Mouse (Mus musculus) brain, embryonic 14.5 days (tissue): ENCODE data around the gene Mri1.

Experiments
- CTCF ChIP-seq: fragments of 200-500 bp; IDR thresholded peaks from 2 replicates; pipeline ENCODE4 v1.5.1; 2012; ENCODE audit warnings: inconsistent platforms, mild to moderate bottlenecking, moderate library complexity, borderline replicate concordance; ENCODE audit not compliant: insufficient read depth, insufficient read length; ENCODE audit errors: extremely low read depth
- POLR2A ChIP-seq: fragments of 200-500 bp; IDR thresholded peaks from 2 replicates; pipeline ENCODE4 v1.6.1; 2012; ENCODE audit warnings: mild to moderate bottlenecking, inconsistent platforms, borderline replicate concordance; ENCODE audit not compliant: poor library complexity, insufficient read depth, insufficient read length, severe bottlenecking; ENCODE audit errors: extremely low read depth

DNA sequence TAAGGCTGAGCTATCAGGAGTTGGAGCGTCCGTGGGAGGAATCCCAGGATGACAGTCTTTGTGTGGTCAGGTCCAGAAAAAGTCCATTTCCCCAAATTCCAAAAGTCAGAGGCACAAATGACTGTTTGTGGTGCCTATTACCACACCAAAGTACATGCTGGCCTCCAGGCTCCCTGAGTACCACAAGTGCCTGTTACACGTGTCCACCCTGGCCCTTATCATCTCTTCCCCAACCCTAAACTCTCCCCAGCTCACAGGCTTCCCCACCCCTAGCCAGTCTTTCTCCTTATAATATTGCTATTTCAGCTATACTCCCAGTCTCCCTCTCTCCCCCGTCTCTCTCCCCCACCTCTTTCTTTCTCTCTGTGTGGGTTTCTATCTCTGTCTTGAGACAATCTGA, 15.2 kb upstream of the Mri1 start:
- TF ChIP-seq CTCF (no peak), POLR2A (no peak)
